Mouse (Mus musculus) embryonic facial prominence, embryonic 11.5 days (tissue): ENCODE measurements at regions not wholly inside any gene's neighbourhood (a gene's known extent, or its start where the extent isn't known, plus 50 kb on each side); places are given as distances from the start of the nearest gene placed in this dataset.

Experiments used
- ATAC-seq: fragments of 200-750 bp; cut with Nextera tagmentation; replicated peaks from 2 replicates; pipeline ENCODE4 v1.8.0; 2017; ENCODE audit warnings: low read depth; ENCODE audit not compliant: insufficient number of reproducible peaks, low FRiP score, low TSS enrichment
- DNase-seq: peaks from one replicate; pipeline ENCODE4 v3.0.0-alpha.2; 2015; ENCODE audit warnings: low spot score
- H3K27ac ChIP-seq: fragments of 300-500 bp; sonication (generic); replicated peaks from 2 replicates; pipeline ENCODE4 v1.5.1; 2014; ENCODE audit warnings: mild to moderate bottlenecking, low read depth, low read length, control low read depth
- H3K27me3 ChIP-seq: fragments of 300-500 bp; sonication (generic); 2 replicates; pipeline ENCODE4 v1.6.1; 2014; ENCODE audit warnings: mild to moderate bottlenecking, low read length, moderate library complexity, mixed read lengths; ENCODE audit not compliant: control insufficient read depth, insufficient read depth
- H3K36me3 ChIP-seq: fragments of 300-500 bp; sonication (generic); replicated peaks from 2 replicates; pipeline ENCODE4 v1.6.1; 2014; ENCODE audit warnings: low read depth, mild to moderate bottlenecking, low read length, moderate library complexity, mixed read lengths; ENCODE audit not compliant: control insufficient read depth, insufficient read depth
- H3K4me1 ChIP-seq: fragments of 300-500 bp; sonication (generic); 2 replicates; pipeline ENCODE4 v1.6.1; 2014; ENCODE audit warnings: low read length, mixed read lengths; ENCODE audit not compliant: control insufficient read depth, insufficient read depth
- H3K4me2 ChIP-seq: fragments of 300-500 bp; sonication (generic); 2 replicates; pipeline ENCODE4 v1.6.1; 2014; ENCODE audit warnings: low read depth, mild to moderate bottlenecking, control low read depth, low read length, moderate library complexity
- H3K4me3 ChIP-seq: fragments of 300-500 bp; sonication (generic); 2 replicates; pipeline ENCODE4 v1.5.1; 2014; ENCODE audit warnings: low read depth, low read length, control low read depth
- H3K9ac ChIP-seq: fragments of 300-500 bp; sonication (generic); replicated peaks from 2 replicates; pipeline ENCODE4 v1.6.1; 2014; ENCODE audit warnings: mild to moderate bottlenecking, control low read depth, low read length
- H3K9me3 ChIP-seq: fragments of 300-500 bp; sonication (generic); replicated peaks from 2 replicates; pipeline ENCODE4 v1.6.1; 2016; ENCODE audit warnings: mild to moderate bottlenecking, low read length, inconsistent platforms, mixed read lengths; ENCODE audit not compliant: control insufficient read depth
- WGBS: fragments of 180-500 bp; shearing (Covaris S2); extraction: QIAGEN DNeasy Blood & Tissue Kit; methylation state at CpG from one replicate; pipeline ENCODE4 v1.1.7; 2014; 5-methylcytosine and 5-hydroxymethylcytosine counted together

DNA sequence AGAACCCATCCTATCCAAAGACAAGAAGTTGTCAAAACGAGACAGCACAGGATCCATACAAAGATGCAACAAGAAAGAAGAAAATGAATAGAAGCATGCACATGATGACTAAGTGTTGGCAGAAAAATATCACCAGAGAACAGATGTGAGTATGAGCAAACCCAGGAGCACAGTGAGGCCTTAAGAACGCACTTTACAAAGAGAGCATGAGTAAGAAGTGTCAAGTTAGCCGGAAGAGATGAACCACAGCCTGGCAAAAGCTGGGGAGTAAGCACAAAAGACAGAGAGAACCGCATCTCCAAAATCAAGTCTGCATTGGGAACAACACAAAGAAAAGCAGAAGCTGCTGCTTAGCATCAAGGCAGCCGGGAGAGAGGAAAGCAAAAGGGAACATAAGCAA is 946.4 kb upstream of the Hs3st1 start:
- DNase-seq (no peak), ATAC-seq (no peak)
- Histone ChIP-seq H3K9ac (no peak overlapping the region), H3K4me3 (no peak overlapping the region), H3K27me3 (no peaks in the 10 kb centered on the region), H3K9me3 (no peaks in the 10 kb centered on the region), H3K4me2 (no peak overlapping the region), H3K4me1 (no peaks in the 10 kb centered on the region), H3K36me3 (no peaks in the 10 kb centered on the region), H3K27ac (no peak overlapping the region)
- 65% methylated on average over 5 of the region's 5 CpGs for WGBS

GRCm38 (mm10) chr5:40697517-40698298 is 942.4 kb upstream of the Hs3st1 start:
- Histone ChIP-seq H3K27ac (no peak overlapping the region), H3K36me3 (no peaks in the 10 kb centered on the region), H3K9me3 (no peaks in the 10 kb centered on the region), H3K4me3 (no peak overlapping the region), H3K27me3 (no peaks in the 10 kb centered on the region), H3K9ac (no peak overlapping the region), H3K4me2 (no peak overlapping the region), H3K4me1 (no peaks in the 10 kb centered on the region)
- WGBS, result 83% methylated on average over 3 of the region's 3 CpGs
- DNase-seq, result no peak
- ATAC-seq, result no peak
